Mouse (Mus musculus): ENCODE data around the gene Tepsin. TPM values are rescaled to one million over a fixed set of nuclear protein-coding genes. Genes with fewer than 3 reads are reported as not detected.

The Tepsin gene
- polyA plus RNA-seq, 1 experiment from 2014 or later, result 9.3 TPM

DNA sequence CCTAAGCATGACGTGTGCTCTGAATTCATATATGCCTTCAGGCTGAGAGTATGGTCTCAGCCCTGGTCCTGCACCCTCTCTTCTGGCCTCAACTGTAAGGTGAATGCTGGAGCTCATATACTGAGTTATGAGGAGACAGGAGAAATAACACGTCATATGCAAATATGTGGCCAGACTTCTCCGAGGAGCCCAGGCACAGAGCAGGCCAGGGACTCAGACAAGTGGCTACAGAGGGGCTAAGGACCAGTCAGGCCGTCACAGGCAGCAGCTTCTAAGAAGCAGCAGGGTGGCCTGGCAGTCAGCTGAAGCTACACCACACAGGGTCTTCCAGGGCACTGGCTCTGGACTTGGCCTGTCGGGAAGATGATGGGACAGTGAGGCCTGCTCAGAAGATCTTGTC, 35.2 kb downstream of the Tepsin start:
- Histone ChIP-seq H3K36me3 (ENCODE audit: inconsistent target) (no peaks in the 10 kb centered on the region), H3K4me3 (ENCODE audit: inconsistent target) (no peak overlapping the region), H3K79me2 (ENCODE audit: inconsistent target) (no peaks in the 10 kb centered on the region), H3K27ac (0 out of 2 replicates have a peak overlapping the region, but pooled peaks have one; percentile 17)
- WGBS (ENCODE audit: missing documents), result 73% methylated on average over 5 of the region's 5 CpGs

DNA sequence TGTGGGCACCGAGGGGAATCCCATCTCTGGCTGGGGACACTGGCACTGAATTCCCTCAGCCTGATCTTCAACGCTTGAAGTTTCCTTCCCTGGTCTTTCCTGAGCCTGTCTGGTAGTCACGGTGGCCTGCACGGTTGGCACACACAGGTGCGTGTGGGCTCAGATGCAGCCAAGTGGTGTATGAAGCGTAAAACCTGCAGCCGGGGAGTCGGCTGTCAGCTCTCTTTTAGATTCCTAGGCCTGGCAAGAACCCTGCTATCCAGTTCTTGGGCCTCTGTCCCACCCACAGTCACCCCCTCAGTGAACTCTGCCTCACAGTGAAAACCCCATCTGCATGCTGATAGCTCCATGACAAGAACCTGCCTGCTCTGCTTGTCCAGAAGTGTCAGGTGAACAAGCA, 37.9 kb downstream of the Tepsin start:
- no peaks in the 10 kb centered on the region for H3K36me3 ChIP-seq (ENCODE audit: inconsistent target)
- no peaks in the 10 kb centered on the region for H3K79me2 ChIP-seq (ENCODE audit: inconsistent target)
- no peak overlapping the region for H3K27ac ChIP-seq
- WGBS (ENCODE audit: missing documents), result 91% methylated on average over 8 of the region's 8 CpGs
- H3K4me3 ChIP-seq (ENCODE audit: inconsistent target), result no peak overlapping the region

DNA sequence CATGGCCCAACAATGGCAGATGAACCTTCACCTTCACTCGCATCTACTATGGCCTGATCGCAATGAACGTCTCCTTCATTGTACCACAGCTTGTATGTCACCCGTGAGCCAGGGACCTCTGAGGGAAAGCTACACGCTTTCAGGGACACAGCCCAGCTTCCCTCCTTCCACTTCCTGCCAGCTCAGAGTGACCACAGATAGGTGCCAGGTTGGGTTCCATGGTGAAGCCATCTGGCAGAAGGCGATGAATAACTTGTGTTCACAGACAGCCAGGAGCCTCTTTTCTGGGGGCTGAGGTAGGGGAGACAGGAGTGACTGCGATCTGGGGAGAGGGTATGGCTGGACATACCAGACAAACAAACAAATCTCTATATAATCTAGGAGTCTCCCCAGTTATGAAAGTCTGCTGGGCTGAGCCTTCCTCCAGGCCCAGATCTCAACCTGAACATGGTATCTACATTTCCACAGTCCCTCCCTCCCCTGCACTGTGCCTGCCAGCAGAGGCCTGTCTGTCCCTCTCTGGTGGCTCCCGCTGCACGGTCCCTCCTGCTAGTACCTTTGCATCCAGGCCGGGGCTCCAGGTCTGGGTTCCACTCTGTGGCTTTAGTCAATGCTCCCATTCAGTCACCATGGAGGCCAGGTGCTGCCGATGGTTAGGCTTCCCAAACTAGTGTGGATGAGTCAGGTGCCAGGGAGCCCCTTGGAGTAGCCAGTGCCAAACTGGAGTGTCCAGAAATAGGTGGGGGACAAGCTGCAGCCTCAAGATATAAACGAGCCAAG, 42.4 kb downstream of the Tepsin start:
- H3K27ac ChIP-seq, result no peak overlapping the region
- H3K36me3 ChIP-seq (ENCODE audit: inconsistent target), result no peaks in the 10 kb centered on the region
- H3K4me3 ChIP-seq (ENCODE audit: inconsistent target), result no peak overlapping the region
- H3K79me2 ChIP-seq (ENCODE audit: inconsistent target), result no peaks in the 10 kb centered on the region
- 96% methylated on average over 11 of the region's 12 CpGs for WGBS (ENCODE audit: missing documents)

DNA sequence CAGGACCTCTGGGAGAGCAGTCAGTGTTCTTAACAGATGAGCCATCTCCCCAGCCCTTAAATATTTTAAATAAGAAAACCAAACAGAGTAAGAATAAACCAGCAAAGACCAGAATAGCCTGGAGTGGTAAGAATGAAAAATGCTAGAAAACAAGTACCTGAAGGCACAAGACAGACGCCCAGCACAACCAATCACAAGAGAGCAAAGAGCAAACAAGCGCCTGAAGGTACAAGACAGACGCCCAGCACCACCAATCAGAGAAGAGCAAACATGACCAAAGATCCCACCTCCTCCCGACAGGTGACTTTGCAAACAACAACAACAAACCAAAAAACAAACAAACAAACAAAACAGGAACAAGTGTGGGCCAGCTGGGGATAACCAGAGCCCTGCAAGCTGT, 44.7 kb downstream of the Tepsin start:
- H3K27ac ChIP-seq, result no peak overlapping the region
- H3K79me2 ChIP-seq (ENCODE audit: inconsistent target), result no peaks in the 10 kb centered on the region
- H3K4me3 ChIP-seq (ENCODE audit: inconsistent target), result no peak overlapping the region
- WGBS (ENCODE audit: missing documents), result 87% methylated on average over 4 of the region's 4 CpGs
- H3K36me3 ChIP-seq (ENCODE audit: inconsistent target), result no peaks in the 10 kb centered on the region

DNA sequence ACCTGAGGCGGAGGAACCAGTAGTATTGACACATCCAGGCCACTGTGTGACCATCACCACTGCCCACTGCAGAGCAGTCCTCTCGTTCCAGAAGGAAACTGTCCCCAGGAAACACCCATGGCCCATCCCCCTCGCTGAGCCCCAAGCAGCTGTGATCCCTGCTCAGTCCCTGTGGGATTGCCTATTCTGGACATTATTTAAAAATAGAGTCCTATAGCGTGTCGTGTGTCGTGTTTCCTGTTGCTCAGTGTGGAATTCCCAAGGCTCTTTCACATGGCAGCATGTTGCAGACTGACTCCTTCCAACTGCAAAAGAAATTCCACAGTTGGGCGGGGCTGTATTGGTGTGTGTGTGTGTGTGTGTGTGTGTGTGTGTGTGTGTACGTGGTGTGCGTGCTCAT, 46.3 kb downstream of the Tepsin start:
- Histone ChIP-seq H3K4me3 (ENCODE audit: inconsistent target) (no peak overlapping the region), H3K36me3 (ENCODE audit: inconsistent target) (no peaks in the 10 kb centered on the region), H3K27ac (no peak overlapping the region), H3K79me2 (ENCODE audit: inconsistent target) (no peaks in the 10 kb centered on the region)
- 97% methylated on average over 9 of the region's 9 CpGs for WGBS (ENCODE audit: missing documents)

DNA sequence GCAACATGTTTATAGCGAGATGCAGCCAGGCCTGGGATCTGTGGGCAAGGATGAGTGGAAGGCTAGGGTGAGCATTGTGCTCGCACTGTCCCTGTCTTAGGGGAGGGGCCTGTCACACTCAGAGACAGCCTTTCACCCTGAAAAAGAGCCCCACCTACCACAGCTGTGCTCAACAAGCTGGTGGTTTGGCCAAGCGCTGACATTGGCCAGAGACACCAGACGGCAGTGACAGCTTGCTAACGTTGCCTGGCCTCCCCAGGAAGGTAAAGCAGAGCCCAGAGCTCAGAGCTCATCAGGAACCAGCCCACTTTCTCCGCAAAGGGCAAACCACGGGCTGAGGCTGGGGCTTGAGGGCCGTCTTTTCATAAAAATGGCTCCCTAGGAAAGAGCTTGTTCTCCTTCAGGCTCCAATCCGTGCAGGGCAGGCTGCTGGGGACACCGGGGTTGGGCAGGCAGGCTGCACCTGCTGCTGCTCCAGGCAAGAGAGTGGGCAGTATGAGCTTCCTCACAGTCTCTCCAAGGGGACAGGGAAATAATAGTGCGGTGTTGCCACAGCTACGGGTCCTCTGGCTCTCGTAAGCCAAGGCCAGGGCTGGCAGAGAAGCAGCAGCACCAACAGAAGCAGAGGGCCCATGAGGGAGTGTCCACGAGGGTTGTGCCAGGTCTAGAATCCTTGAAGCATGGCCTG, 47.3 kb downstream of the Tepsin start:
- no peak overlapping the region for H3K27ac ChIP-seq
- H3K79me2 ChIP-seq (ENCODE audit: inconsistent target), result no peaks in the 10 kb centered on the region
- 75% methylated on average over 14 of the region's 14 CpGs for WGBS (ENCODE audit: missing documents)
- no peak overlapping the region for H3K4me3 ChIP-seq (ENCODE audit: inconsistent target)
- H3K36me3 ChIP-seq (ENCODE audit: inconsistent target), result no peaks in the 10 kb centered on the region

DNA sequence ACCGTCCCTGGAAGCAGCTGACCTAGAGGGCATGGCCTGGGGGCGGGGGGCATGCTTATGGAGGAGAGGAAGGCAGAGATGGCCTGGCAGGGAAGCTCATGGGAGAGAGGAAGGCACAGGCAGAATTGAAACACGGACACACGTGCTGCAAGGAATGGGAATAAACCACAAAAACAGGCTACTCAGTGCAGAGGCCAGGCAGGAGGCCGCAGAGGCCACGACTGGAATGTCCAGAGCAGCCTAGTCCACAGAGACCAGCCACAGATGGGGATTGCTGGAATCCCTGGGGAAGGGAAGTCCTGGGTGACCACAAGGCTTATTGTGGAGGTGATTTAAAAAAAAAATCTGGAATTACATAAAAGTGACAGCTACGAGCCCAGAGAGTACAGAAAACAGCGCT, 49.5 kb downstream of the Tepsin start:
- Histone ChIP-seq H3K4me3 (ENCODE audit: inconsistent target) (no peak overlapping the region), H3K79me2 (ENCODE audit: inconsistent target) (no peaks in the 10 kb centered on the region), H3K27ac (no peak overlapping the region), H3K36me3 (ENCODE audit: inconsistent target) (no peaks in the 10 kb centered on the region)
- 91% methylated on average over 8 of the region's 8 CpGs for WGBS (ENCODE audit: missing documents)

DNA sequence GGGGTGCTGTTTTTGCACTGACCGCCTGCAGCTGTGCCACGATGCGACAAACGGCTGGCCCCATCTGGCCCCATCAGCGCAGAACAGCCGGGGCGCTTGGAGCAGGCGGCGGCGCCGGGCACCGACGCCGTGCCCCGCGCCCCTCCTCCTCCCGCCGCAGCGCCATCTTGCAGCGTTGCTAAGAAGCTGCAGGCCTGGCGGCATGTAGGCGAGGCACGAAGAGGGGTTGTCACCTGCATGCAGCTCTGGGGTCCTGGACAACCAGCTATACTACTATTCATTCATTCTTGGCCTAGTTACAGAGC, 50.3 kb downstream of the Tepsin start:
- H3K27ac ChIP-seq, result no peak overlapping the region
- no peaks in the 10 kb centered on the region for H3K79me2 ChIP-seq (ENCODE audit: inconsistent target)
- H3K4me3 ChIP-seq (ENCODE audit: inconsistent target), result no peak overlapping the region
- H3K36me3 ChIP-seq (ENCODE audit: inconsistent target), result no peaks in the 10 kb centered on the region
- WGBS (ENCODE audit: missing documents), result 10% methylated on average over 23 of the region's 23 CpGs

DNA sequence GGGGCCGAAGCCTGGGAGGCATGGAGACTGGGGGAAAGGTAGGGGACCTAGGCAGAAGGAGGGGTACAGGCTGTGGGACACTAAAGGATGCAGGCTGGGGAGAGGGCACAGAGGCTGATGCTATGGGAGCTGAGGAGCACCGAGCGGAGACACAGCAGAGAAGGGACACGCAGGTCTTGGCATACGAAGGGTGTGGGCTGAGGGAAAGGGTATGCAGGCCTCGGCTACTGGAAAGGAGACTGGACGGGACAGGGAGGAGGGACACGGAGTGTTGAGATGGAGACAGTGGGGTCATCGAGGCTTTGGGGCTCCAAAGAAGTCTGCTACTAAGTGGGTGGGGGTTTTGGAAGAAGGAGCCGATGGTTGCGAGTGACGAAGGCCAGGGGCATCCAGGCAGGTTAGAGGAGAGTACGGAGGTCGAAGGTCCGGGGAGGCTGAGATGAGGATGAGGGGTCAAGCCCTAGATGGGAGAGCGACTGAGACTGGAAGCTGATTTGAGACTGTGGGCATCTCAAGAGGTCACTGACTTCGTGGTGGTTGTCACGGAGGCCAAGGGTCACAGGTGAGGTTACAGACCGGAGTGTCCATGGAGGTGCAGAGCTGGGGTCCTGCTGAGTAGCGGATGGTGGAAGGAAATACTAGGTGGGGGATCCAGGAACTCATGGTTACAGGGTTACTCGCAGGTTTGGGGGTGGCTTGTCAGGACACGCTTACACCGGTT, 50.8 kb downstream of the Tepsin start:
- Histone ChIP-seq H3K4me3 (ENCODE audit: inconsistent target) (no peak overlapping the region), H3K27ac (no peak overlapping the region), H3K36me3 (ENCODE audit: inconsistent target) (no peaks in the 10 kb centered on the region), H3K79me2 (ENCODE audit: inconsistent target) (no peaks in the 10 kb centered on the region)
- 34% methylated on average over 23 of the region's 23 CpGs for WGBS (ENCODE audit: missing documents)

DNA sequence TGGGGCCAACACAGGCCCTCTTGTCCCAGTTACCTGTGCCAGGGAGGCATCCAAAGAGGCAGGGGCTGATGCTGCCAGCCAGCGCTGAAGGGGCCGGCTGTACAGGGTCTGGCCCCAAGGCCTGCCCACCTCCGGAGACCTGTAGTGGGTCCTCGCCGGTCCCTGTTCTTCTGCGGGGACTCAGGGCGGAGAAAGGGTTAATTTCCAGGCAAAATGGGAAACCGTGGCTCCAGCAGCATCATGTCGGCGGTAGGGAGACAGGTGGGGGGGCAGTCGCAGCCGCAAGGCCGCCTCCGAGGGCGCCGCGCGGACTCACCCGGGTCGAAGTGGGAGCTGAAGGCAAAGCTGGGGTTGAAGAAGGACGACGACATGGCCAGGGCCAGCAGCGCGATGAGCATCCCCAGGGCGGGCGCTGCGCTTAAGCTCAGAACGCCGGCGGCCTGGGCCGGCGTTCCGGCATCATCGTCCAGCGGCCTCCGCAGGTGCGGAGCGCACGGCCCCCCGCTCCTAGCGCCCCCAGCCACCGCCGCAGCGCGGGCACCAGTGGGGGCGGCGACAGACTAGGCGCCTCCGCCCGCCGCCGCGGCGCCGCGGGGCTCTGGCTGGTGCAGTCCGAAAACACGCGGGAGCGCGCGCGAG, 51.9 kb downstream of the Tepsin start, which contains the start of gene Aatk:
TSS of gene Aatk (minus strand) at position 615 of the 639 bp plus-strand sequence.
- no peak within 1 kb of the TSS for H3K27ac ChIP-seq
- 24% methylated on average over 31 of the region's 63 CpGs for WGBS (ENCODE audit: missing documents)
- H3K36me3 ChIP-seq (ENCODE audit: inconsistent target), result no peaks in the 10 kb centered on the region
- H3K4me3 ChIP-seq (ENCODE audit: inconsistent target), result no peak within 1 kb of the TSS
- H3K79me2 ChIP-seq (ENCODE audit: inconsistent target), result no peaks in the 10 kb centered on the region

DNA sequence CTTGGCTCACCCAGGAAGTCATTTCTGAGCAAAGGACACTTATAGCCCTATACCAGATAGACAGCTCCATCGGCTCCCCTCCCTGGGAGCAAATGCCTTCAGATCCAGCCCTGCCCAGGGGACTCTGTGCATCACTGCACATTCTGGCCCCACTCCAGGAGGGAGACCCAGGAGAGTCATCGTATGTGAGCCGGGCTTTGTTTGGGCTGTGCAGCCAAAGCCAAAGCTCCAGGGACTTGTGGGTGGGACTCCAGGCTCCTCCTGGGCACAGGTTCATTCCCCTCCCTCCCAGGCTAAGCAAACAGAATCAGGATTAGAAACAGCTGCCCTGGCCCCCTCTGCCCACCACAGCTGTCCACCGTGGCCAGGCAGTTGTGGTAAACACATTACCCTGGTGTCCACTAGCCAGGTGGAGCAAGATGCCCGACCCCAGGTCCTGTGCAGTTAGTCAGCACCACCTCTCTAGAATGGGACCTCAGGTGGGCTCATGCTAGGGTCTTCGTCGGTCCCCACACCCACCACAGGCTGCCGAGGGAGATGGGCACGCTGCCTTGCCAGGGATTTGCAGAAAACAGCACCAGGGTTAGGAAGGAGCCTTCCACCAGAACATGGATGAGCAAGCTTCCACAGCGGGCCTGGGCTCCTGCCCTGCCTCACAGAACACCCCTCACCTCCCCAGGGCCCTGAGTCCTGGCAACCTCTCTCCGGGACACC, 52.5 kb downstream of the Tepsin start:
- 91% methylated on average over 10 of the region's 11 CpGs for WGBS (ENCODE audit: missing documents)

DNA sequence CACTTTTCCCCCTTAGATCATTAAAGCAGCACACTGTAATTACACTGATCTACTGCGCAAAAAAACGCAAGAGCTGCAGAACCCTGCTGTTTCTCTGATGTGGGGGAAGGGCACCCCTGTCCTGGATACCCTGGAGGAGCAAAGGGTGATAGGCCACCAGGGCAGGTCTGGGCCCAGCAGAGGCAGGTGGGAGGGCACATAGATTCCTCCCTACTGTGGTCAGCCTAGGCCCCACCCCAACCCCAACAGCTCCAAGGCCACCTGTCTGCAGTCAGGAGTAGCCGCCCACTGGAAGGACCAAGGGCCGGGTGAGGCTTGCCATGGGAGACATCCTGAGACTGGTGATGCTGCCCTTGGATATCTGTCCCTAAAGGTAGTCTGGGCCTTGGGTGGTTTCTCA, 53.2 kb downstream of the Tepsin start:
- Histone ChIP-seq H3K4me3 (ENCODE audit: inconsistent target) (no peak overlapping the region), H3K27ac (no peak overlapping the region), H3K79me2 (ENCODE audit: inconsistent target) (peaks cover 9% of the 10 kb centered on the region; the same call in 1 of the 2 replicates), H3K36me3 (ENCODE audit: inconsistent target) (no peaks in the 10 kb centered on the region)
- WGBS (ENCODE audit: missing documents), result 83% methylated on average over 4 of the region's 4 CpGs

More for the DNA sequence above, 52.5 kb downstream of the Tepsin start:
- H3K36me3 ChIP-seq (ENCODE audit: inconsistent target), result no peaks in the 10 kb centered on the region
- peaks cover 5% of the 10 kb centered on the region; the same call in 1 of the 2 replicates for H3K79me2 ChIP-seq (ENCODE audit: inconsistent target)
- no peak overlapping the region for H3K27ac ChIP-seq
- no peak overlapping the region for H3K4me3 ChIP-seq (ENCODE audit: inconsistent target)

DNA sequence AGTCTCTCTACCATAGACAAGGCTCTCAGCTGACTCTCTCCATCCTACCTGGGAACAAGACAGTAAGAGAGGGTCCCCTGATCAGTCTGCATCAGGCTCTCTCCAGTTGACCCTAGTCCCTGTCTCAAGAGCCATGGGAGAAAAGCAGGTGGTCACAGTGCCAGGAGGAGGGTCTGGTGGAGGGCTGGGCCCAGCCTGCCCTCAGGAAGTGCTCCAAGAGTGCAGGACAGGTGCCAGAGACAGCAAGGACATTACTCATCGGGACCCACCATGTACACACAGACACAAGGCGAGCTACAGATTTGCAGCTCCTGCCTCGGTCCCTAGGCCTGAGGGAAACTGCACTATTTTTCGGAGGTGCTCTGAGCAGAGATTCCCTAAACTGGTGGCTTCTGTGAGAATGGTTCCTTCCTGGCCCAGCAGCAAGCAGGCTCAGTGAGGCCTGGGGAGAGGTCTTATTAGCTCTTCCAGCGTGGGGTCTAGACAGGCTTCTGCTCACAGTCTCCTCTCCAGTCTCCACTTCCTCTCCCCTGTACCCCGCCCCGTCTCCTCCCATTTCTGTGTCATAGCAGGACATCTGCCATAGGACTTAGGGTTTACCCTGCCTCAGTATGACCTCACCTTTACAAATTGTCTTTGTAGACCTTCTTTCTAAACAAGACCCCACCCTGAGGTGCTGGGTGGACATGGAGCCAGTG, 56.2 kb downstream of the Tepsin start:
- WGBS (ENCODE audit: missing documents), result 20% methylated on average over 7 of the region's 7 CpGs
- peak overlapping the region; percentile 99 for H3K27ac ChIP-seq
- H3K4me3 ChIP-seq (ENCODE audit: inconsistent target), result no peak overlapping the region
- no peaks in the 10 kb centered on the region for H3K36me3 ChIP-seq (ENCODE audit: inconsistent target)
- peaks cover 35% of the 10 kb centered on the region for H3K79me2 ChIP-seq (ENCODE audit: inconsistent target)
